Mouse (Mus musculus) heart, postnatal 0 days (tissue): ENCODE measurements at regions not wholly inside any gene's neighbourhood (a gene's known extent, or its start where the extent isn't known, plus 50 kb on each side); places are given as distances from the start of the nearest gene placed in this dataset.

Experiments used
- CTCF ChIP-seq: IDR thresholded peaks from 2 replicates; pipeline ENCODE4 v1.5.1; 2016; ENCODE audit warnings: antibody characterized with exemption, control low read depth, low read depth
- EP300 ChIP-seq: IDR thresholded peaks from 2 replicates; pipeline ENCODE4 v1.6.1; 2016; ENCODE audit warnings: antibody characterized with exemption, low read depth

GRCm38 (mm10) chr8:115537761-115538160, 169.8 kb downstream of the Maf start:
- TF ChIP-seq EP300 (no peak), CTCF (no peak)
